Mouse (Mus musculus) frontal cortex, postnatal 10 days (tissue): ENCODE measurements around the gene Tmem208.

Experiments used
- DNase-seq, 2 experiments: peaks; one replicate each; pipeline ENCODE4 v3.0.0; 2022; ENCODE audit warnings: low spot score in 2 of 2, mixed read lengths in 1 of 2

The Tmem208 gene

DNA sequence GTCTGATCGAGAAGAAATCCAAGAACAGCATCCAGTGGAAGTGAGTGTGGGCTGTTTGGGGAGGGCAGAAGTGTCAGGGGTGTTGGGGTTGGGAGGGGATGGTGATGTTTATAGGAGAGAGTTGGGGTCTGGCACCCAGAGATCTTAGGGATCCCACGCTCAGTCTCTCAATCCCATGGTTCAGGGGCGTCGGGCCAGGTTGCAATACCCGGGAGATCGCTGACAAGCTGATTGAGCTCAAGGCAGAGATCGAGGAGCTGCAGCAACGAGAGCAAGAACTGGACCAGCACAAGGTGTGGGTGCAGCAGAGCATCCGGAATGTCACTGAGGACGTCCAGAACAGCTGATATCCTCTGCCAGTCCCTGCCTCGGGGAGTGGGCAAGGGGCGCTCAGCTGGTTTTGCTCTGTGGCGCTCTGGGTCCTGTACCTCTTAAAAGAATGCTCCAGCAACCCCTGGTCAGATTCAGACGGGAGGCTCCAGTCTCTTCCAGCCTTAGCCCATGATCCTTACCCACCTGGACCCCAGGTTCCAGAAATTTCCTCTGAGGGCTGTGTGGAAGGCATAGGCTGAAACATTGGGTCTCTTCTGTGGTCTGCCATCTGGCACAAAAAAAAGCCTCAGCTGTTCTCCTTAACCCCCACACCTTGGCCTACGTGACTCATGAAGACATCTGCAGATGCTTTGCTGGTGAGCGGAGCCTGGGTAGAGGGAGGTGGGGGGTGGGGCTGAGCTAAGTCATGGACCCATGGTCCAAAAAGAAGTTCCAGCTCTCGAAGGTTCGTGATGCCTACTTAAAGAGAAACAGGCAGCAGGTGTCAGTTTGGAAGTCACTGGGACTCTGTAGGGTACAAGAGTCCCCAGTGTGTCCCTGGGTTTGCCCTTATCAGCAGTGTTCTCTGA lies 27.6 kb upstream of the Tmem208 start:
- DNase-seq: no peak

GRCm38 (mm10) chr8:105299962-105300361 lies 26.2 kb upstream of the Tmem208 start:
- no peak for DNase-seq

- DNase-seq: no peak
Observed at GRCm38 (mm10) chr8:105303396-105303795, 22.8 kb upstream of the Tmem208 start.

DNA sequence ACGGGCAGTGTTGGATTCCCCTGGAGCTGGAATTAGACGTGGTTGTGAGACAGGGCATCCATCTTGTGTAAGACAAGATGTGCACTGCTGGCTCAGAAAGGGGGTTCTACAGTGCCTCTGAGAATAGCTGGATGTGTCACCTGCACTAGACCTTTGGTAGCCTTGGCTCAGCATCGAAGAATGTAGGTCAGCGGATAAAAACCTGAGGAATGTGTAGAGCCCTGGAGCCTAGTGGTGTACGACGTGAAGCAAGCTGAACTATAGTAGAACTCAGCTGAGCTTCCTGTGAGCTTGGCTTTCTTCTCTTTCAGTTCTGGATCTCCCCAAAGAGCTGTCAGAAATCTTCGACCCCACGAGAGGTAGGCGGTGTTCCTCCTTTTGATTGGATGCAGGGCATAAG lies 22.3 kb upstream of the Tmem208 start:
- no peak for DNase-seq

DNA sequence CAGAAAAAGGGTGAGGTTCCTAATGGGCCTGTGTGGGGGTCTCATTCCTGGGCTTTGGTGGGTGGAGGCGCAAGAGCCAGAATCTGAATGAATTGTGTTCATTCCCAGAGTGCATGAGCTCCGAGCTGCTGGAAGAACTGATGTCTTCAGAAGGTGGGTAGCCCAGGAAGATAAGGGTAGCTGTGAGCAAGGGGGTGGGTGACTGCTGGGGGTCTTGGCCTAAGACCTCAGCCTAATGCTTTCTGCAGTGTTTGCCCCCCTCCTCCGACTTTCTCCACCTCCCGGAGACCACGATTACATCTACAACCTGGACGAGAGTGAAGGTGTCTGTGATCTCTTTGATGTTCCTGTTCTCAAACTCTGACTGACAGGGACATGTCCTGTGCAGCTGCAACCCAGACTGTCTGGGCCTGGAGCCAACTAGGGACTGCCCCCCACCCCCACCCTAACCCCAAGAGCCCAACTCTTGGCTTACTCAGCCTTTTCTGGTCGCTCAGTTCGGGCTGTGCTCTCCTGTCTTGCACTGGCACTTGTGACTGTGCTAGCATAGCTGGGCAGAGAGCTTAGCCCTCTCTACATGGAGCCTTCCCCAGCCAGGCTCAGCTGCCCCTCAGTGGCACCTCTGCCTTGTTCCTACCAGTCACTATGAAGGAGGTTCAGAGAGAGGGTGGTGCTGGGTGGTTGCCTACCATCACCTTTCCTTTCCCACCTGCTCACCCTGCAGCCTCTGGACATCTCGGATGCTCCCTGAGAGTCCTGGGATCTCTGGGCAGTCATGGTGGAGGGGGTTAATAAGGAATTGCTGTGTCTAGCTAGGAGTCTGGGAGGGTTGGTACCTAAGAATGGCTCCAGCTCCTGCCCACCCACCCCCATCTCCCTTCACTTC lies 21.6 kb upstream of the Tmem208 start:
- DNase-seq: no peak

- peak in 1 of 2 experiments; percentile 48 for DNase-seq
Observed at GRCm38 (mm10) chr8:105305211-105306145, 20.7 kb upstream of the Tmem208 start, which contains the start of gene Elmo3. Elmo3 (plus strand) TSS chr8:105305601.

DNA sequence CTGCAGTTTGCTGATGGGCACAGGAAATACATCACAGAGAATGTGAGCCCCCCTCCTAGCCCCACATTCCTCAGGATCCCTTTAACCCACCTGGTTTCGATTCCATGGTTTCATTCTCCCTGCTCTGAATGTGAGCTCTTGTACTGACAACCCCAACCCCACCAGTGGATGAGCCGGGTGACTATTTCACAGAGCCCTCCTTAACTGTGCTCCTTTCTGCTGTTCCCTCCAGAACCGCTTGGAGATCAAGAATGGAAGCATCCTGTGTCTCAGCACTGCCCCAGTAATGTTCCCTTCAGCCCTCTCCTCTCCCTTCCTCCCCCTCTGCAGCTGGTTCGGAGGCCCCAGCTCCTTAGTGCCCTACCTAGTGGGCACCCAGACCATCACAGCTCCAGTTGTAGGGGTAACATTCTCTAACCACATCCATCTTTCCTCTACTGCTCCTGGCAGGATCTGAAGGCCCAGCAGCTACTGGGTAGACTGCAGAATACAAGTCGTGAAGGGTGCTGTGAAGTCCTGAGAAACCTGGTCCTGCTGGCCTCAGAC lies 19.9 kb upstream of the Tmem208 start:
- DNase-seq: no peak

DNA sequence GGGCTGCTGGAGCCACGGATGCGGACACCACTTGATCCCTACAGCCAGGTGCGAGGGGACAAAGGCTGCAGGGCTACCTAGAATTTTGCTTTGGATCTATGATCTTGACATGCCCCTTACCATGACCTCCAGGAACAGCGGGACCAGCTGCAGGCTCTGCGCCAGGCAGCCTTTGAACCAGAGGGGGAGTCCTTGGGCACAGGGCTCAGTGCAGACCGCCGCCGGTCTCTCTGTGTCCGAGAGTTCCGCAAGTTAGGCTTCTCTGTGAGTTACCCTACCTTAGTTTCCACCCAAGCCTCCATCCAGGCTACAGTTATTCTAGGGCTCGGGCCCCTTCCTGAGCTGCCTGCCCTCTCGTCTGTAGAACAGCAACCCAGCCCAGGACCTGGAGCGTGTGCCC lies 18.5 kb upstream of the Tmem208 start:
- no peak for DNase-seq

- no peak for DNase-seq
Observed at GRCm38 (mm10) chr8:105308428-105308827, 17.7 kb upstream of the Tmem208 start.

- DNase-seq: no peak
Observed at GRCm38 (mm10) chr8:105309142-105309847, 16.9 kb upstream of the Tmem208 start.

DNA sequence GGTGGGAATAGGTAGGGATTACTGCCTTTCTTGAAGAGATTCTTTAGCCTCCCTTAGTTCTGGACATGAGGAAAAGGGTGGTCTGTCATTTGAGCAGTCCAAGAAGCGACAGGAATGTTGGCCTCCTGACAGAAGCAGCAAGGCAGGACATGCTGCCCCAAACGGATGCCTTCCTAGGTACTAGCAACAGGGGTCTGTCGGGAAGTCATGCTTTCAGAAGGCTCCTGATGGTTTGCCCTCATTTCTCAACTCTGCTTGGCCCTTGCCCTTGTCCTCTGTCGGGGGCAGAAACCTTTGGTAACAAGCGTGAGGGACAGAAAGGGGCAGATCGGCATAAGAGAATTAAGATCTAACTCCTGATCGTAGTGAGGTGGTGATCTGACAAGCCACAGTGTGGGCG lies 16.0 kb upstream of the Tmem208 start:
- no peak for DNase-seq

DNA sequence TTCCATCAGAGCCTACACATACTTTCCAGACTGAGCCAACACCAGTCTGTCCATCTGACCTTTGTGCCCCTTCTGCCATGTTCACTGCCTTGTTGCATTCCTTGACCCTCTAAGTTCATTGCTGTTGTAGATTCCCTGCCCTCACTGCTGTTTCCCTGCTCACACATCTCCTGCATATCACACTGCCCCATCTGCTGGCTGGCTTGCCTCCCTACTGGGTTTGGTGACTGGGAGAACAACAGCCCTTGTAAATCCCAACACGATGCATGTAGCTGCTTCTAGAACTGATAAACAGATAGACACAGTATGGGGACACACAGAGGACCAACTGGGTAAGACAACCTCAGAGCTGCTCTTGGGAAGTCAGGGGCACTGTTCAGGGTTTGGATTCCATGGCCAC lies 14.4 kb upstream of the Tmem208 start:
- DNase-seq: no peak

DNA sequence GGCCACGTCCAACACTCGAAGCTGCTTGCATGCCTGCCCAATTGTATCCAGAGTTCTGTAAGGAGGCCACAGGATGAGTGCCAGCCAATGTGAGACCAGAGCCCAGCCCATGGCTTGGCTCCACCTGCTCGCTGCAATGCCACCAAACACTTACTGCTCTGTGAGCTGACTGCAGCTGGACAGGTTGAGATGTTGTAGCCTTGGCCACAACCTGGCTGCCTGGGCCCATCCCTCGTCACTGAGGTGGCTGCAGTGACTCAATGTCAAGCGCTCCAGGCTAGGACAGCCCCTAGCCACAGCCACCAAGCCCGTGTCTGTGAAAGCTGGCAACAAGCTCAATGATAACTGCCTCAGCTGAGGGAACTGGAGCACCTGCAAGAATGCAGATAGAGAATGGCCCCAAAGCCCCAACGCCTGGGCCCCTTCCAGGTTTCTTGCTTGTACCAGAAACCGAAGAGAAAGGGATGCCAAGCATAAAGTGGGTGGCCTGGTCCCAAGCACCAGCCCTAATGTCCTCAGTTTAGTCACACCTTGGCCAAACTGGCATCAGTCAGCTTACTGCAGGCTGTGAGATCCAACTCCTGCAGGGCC lies 13.2 kb upstream of the Tmem208 start:
- DNase-seq: no peak

- no peak for DNase-seq
Observed at GRCm38 (mm10) chr8:105313622-105314402, 12.3 kb upstream of the Tmem208 start.

DNA sequence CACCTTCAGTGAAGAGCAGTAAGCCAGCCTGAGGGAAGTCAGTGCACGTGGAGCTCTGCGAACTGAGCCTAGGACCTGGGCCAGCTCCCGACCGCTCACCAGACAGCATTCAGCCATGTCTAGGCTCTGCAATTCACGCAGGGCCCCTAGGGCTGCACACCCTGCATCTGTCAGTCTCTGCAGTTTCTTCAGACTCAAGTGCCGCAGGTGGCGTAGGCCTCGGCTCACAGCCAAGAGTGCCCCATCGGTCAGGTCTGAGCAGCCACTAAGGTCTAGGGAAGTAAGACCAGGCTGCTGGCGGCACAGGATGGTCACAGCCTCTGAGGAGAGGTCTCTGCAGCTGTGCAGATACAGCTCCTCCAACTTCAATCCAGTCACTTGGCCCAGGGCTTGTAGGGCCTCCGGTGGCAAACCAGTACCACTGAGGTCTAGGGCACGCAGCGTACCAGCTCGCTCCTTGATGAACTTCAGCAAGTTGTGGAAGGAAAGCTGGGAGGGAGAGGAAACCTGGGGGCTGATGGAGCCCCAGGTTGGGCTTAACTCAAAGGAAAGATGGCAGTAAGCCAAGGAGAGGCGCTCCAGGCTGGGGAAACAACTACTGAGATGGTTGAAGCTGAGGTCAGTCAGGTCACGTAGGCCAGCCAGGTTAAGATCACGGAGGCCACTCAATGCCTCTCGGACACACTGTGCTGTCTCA lies 10.9 kb upstream of the Tmem208 start:
- DNase-seq: no peak

DNA sequence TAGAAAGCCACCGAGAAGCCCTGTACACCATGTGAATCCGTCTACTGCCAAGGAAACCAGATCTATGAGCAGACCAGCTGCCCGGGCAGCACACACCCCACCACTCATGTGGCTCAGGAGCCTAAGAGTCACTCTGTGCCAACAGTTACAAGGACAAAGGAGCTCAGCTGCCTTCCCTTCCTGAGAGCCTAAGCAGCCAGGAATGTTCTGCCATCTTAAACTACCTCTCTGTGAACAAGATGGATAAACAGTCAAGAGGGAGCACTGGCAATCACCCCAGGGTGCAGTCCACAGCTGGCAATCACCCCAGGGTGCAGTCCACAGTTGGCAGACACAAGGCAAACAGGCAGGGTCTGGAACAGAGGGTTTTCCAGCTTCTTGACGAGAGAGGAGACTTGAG lies 8.2 kb upstream of the Tmem208 start:
- DNase-seq: no peak

- no peak for DNase-seq
Observed at GRCm38 (mm10) chr8:105318662-105319190, 7.4 kb upstream of the Tmem208 start.

GRCm38 (mm10) chr8:105323183-105323582 lies 3.0 kb upstream of the Tmem208 start:
- no peak for DNase-seq
